Mouse (Mus musculus) midbrain, postnatal 0 days (tissue): ENCODE measurements at regions not wholly inside any gene's neighbourhood (a gene's known extent, or its start where the extent isn't known, plus 50 kb on each side); places are given as distances from the start of the nearest gene placed in this dataset.

Experiments used
- ATAC-seq: fragments of 200-750 bp; cut with Nextera tagmentation; 2 replicates; pipeline ENCODE4 v1.8.0; 2017; ENCODE audit warnings: moderate number of reproducible peaks, mild to moderate bottlenecking, moderate TSS enrichment, moderate library complexity; ENCODE audit not compliant: low FRiP score
- DNase-seq: peaks from one replicate; pipeline ENCODE4 v3.0.0-alpha.2; 2015; ENCODE audit warnings: low spot score
- H3K27ac ChIP-seq: fragments of 300-500 bp; sonication (generic); 2 replicates; pipeline ENCODE4 v1.5.1; 2014; ENCODE audit warnings: low read depth, mild to moderate bottlenecking, low read length, mixed read lengths
- H3K27me3 ChIP-seq: fragments of 300-500 bp; sonication (generic); 2 replicates; pipeline ENCODE4 v1.6.1; 2014; ENCODE audit warnings: low read length, control low read depth, mixed read lengths; ENCODE audit not compliant: insufficient read depth
- H3K36me3 ChIP-seq: fragments of 300-500 bp; sonication (generic); 2 replicates; pipeline ENCODE4 v1.6.1; 2014; ENCODE audit warnings: low read length, control low read depth, mixed read lengths; ENCODE audit not compliant: insufficient read depth
- H3K4me1 ChIP-seq: fragments of 300-500 bp; sonication (generic); 2 replicates; pipeline ENCODE4 v1.6.1; 2014; ENCODE audit warnings: mild to moderate bottlenecking, control low read depth, antibody characterized with exemption, low read length, mixed read lengths; ENCODE audit not compliant: insufficient read depth
- H3K4me2 ChIP-seq: fragments of 300-500 bp; sonication (generic); 2 replicates; pipeline ENCODE4 v1.6.1; 2014; ENCODE audit warnings: low read depth, mild to moderate bottlenecking, low read length, mixed read lengths; ENCODE audit not compliant: poor library complexity, severe bottlenecking
- H3K4me3 ChIP-seq: fragments of 300-500 bp; sonication (generic); 2 replicates; pipeline ENCODE4 v1.5.1; 2014; ENCODE audit warnings: low read depth, mild to moderate bottlenecking, low read length, moderate library complexity
- H3K9ac ChIP-seq: fragments of 300-500 bp; sonication (generic); replicated peaks from 2 replicates; pipeline ENCODE4 v1.6.1; 2014; ENCODE audit warnings: mild to moderate bottlenecking, low read length, moderate library complexity, mixed read lengths; ENCODE audit not compliant: poor library complexity, severe bottlenecking
- H3K9me3 ChIP-seq: fragments of 300-500 bp; sonication (generic); 2 replicates; pipeline ENCODE4 v1.6.1; 2016; ENCODE audit warnings: low read length, control low read depth
- CTCF ChIP-seq: IDR thresholded peaks from 2 replicates; pipeline ENCODE4 v1.5.1; 2016; ENCODE audit warnings: antibody characterized with exemption, mild to moderate bottlenecking
- WGBS: fragments of 180-500 bp; shearing (Covaris S2); extraction: QIAGEN DNeasy Blood & Tissue Kit; methylation state at CpG from one replicate; pipeline ENCODE4 v1.1.7; 2014; 5-methylcytosine and 5-hydroxymethylcytosine counted together

DNA sequence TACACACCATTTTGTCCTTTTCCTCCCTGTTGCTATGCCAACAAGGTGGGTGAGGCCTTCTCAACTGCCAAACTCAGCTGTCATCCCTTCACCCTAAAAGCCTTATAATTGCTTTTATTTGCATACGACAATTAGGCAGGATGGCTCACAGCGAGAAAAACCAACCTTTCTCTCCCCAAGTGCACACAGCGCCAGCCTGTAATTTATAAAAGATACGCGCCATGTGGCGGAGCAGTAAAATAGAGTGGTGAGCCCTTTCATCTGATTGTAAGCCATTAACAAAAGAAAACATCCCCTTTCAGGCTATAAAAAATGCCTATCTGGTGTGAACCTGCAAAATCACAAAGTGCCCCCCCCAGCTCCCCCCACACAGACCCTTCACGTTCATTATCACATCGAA lies 262.0 kb downstream of the Nr2f2 start:
- H3K4me3 ChIP-seq: no peak overlapping the region
- no peak overlapping the region for H3K27ac ChIP-seq
- H3K4me2 ChIP-seq: no peak overlapping the region
- H3K27me3 ChIP-seq: no peaks in the 10 kb centered on the region; the same call in 1 of the 2 replicates
- no peaks in the 10 kb centered on the region for H3K36me3 ChIP-seq
- DNase-seq (peak; percentile 32), ATAC-seq (no peak)
- no peaks in the 10 kb centered on the region for H3K9me3 ChIP-seq
- no peak overlapping the region for H3K9ac ChIP-seq
- no peak for TF ChIP-seq CTCF
- no peaks in the 10 kb centered on the region for H3K4me1 ChIP-seq
- 17% methylated on average over 8 of the region's 8 CpGs for WGBS

GRCm38 (mm10) chr7:70103680-70104079 lies 262.9 kb downstream of the Nr2f2 start:
- H3K36me3 ChIP-seq: no peaks in the 10 kb centered on the region
- 46% methylated on average over 5 of the region's 5 CpGs for WGBS
- no peaks in the 10 kb centered on the region for H3K9me3 ChIP-seq
- DNase-seq: peak; percentile 24
- H3K9ac ChIP-seq: no peak overlapping the region
- no peak overlapping the region for H3K4me3 ChIP-seq
- no peak overlapping the region for H3K27ac ChIP-seq
- no peak overlapping the region for H3K4me2 ChIP-seq
- H3K4me1 ChIP-seq: no peaks in the 10 kb centered on the region
- TF ChIP-seq CTCF: no peak
- no peaks in the 10 kb centered on the region; the same call in 1 of the 2 replicates for H3K27me3 ChIP-seq
- no peak for ATAC-seq

DNA sequence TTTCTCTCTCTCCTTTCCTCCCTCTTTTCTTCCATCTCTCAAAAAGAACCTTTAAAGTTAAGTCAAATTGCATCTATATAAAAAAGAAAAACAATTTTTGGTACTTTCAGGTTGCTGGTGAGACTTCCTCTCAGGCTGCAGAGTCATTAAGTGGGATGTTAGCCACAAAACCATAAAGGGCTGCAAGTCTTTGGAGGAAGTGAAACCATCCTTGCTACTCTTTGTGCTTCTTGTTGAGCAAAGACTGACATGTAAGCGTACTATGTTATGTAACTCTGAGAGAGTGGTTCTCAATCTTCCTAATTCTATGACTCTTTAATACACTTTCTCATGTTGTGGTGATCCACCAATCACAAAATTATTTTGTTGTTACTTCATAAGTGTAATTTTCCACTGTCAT lies 267.5 kb downstream of the Nr2f2 start:
- no peak for ATAC-seq
- H3K27me3 ChIP-seq: no peaks in the 10 kb centered on the region
- no peaks in the 10 kb centered on the region for H3K36me3 ChIP-seq
- H3K9ac ChIP-seq: no peak overlapping the region
- H3K4me2 ChIP-seq: no peak overlapping the region
- no peaks in the 10 kb centered on the region for H3K9me3 ChIP-seq
- no peak for TF ChIP-seq CTCF
- no peak overlapping the region for H3K4me3 ChIP-seq
- 88% methylated on average over 1 of the region's 1 CpGs for WGBS
- no peak overlapping the region for H3K27ac ChIP-seq
- H3K4me1 ChIP-seq: no peaks in the 10 kb centered on the region
- no peak for DNase-seq

DNA sequence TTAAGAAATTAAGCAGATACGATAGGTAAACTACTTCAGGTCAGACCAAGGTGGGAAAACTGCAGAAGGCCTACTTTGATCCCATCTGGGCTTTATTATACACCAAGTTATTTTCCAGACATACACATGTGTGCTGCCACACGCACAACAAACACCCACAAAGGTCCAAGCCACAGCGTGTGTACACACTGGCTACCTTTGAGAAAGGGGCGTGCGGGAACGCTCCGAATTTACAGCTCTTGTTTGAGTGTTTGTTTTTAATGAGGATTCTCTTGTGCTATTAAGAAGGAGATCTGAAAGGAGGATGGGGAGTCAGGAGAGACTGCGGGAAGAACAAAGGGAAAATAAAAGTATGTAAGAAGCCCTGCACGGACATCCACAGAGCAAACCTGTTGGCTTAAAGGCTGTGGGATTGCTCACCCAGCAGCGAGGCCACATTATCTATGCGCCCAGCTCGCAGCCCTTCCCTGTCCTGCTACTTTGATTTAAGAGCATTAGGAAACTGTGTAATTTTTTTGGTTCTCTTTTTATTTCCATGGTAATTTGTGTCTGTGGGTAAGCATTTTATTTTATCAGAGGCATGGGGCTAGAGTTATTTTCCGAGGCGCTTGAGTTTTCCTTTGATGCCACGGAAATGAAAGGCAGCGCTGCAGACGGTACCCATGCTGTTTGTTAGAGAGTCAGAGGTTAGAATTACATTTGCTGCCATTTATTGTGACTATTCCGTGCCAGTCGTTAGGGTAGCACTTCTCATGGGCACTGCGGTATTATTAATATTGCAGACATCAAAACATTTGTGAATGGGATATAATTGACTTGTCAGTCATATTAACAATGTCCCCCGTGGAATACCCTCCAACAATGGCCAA lies 272.4 kb downstream of the Nr2f2 start:
- no peaks in the 10 kb centered on the region for H3K27me3 ChIP-seq
- H3K9ac ChIP-seq: no peak overlapping the region
- ATAC-seq (no peak), DNase-seq (no peak)
- peak overlapping the region; percentile 18; the same call in 1 of the 2 replicates for H3K4me2 ChIP-seq
- no peaks in the 10 kb centered on the region for H3K4me1 ChIP-seq
- no peak for TF ChIP-seq CTCF
- no peak overlapping the region for H3K4me3 ChIP-seq
- 34% methylated on average over 21 of the region's 21 CpGs for WGBS
- H3K36me3 ChIP-seq: no peaks in the 10 kb centered on the region
- H3K27ac ChIP-seq: no peak overlapping the region
- H3K9me3 ChIP-seq: no peaks in the 10 kb centered on the region

- H3K36me3 ChIP-seq: no peaks in the 10 kb centered on the region
- H3K4me2 ChIP-seq: no peak overlapping the region
- H3K4me1 ChIP-seq: no peaks in the 10 kb centered on the region
- H3K27me3 ChIP-seq: no peaks in the 10 kb centered on the region
- ATAC-seq (no peak), DNase-seq (no peak)
- H3K9me3 ChIP-seq: no peaks in the 10 kb centered on the region
- no peak for TF ChIP-seq CTCF
- 98% methylated on average over 2 of the region's 2 CpGs for WGBS
- H3K4me3 ChIP-seq: no peak overlapping the region
- no peak overlapping the region for H3K27ac ChIP-seq
- H3K9ac ChIP-seq: no peak overlapping the region
Measured at GRCm38 (mm10) chr7:70092089-70092488, 274.4 kb downstream of the Nr2f2 start.

DNA sequence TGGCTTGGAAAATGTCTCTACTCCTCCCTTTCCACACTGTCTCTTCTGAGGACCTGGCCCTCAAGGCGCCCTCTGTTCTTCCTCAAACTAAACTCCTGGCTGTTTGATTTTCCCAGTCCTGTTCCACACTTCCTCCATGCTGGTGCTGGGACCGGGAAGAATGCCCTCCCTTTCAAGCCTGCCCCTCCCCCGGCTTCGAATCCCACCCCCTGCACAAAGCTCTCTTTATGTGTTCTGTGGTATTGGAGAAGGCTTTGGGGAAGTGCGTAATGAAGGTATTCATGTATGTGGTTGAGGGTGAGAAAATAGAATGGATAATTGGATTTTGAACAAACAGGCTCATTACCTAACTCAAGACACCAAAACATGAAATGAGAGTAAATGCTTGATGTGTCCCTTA lies 277.4 kb downstream of the Nr2f2 start:
- Histone ChIP-seq H3K27me3 (no peaks in the 10 kb centered on the region), H3K36me3 (no peaks in the 10 kb centered on the region), H3K4me2 (no peak overlapping the region), H3K4me3 (no peak overlapping the region), H3K9ac (no peak overlapping the region), H3K9me3 (no peaks in the 10 kb centered on the region), H3K27ac (no peak overlapping the region), H3K4me1 (no peaks in the 10 kb centered on the region)
- no peak for TF ChIP-seq CTCF
- ATAC-seq (no peak), DNase-seq (no peak)
- WGBS: 26% methylated on average over 5 of the region's 5 CpGs
